Mouse (Mus musculus) midbrain, postnatal 0 days (tissue): ENCODE measurements around the gene Ptpn11. TPM values are rescaled to one million over a fixed set of nuclear protein-coding genes. Genes with fewer than 3 reads are reported as not detected.
A peak's percentile ranks its signal among the peaks of the same experiment; 100 is the strongest.

Experiments used
- ATAC-seq: fragments of 200-750 bp; cut with Nextera tagmentation; 2 replicates; pipeline ENCODE4 v1.8.0; 2017; ENCODE audit warnings: moderate number of reproducible peaks, mild to moderate bottlenecking, moderate TSS enrichment, moderate library complexity; ENCODE audit not compliant: low FRiP score
- DNase-seq: peaks from one replicate; pipeline ENCODE4 v3.0.0-alpha.2; 2015; ENCODE audit warnings: low spot score
- H3K27ac ChIP-seq: fragments of 300-500 bp; sonication (generic); 2 replicates; pipeline ENCODE4 v1.5.1; 2014; ENCODE audit warnings: low read depth, mild to moderate bottlenecking, low read length, mixed read lengths
- H3K27me3 ChIP-seq: fragments of 300-500 bp; sonication (generic); 2 replicates; pipeline ENCODE4 v1.6.1; 2014; ENCODE audit warnings: low read length, control low read depth, mixed read lengths; ENCODE audit not compliant: insufficient read depth
- H3K36me3 ChIP-seq: fragments of 300-500 bp; sonication (generic); 2 replicates; pipeline ENCODE4 v1.6.1; 2014; ENCODE audit warnings: low read length, control low read depth, mixed read lengths; ENCODE audit not compliant: insufficient read depth
- H3K4me1 ChIP-seq: fragments of 300-500 bp; sonication (generic); 2 replicates; pipeline ENCODE4 v1.6.1; 2014; ENCODE audit warnings: mild to moderate bottlenecking, control low read depth, antibody characterized with exemption, low read length, mixed read lengths; ENCODE audit not compliant: insufficient read depth
- H3K4me2 ChIP-seq: fragments of 300-500 bp; sonication (generic); 2 replicates; pipeline ENCODE4 v1.6.1; 2014; ENCODE audit warnings: low read depth, mild to moderate bottlenecking, low read length, mixed read lengths; ENCODE audit not compliant: poor library complexity, severe bottlenecking
- H3K4me3 ChIP-seq: fragments of 300-500 bp; sonication (generic); 2 replicates; pipeline ENCODE4 v1.5.1; 2014; ENCODE audit warnings: low read depth, mild to moderate bottlenecking, low read length, moderate library complexity
- H3K9ac ChIP-seq: fragments of 300-500 bp; sonication (generic); replicated peaks from 2 replicates; pipeline ENCODE4 v1.6.1; 2014; ENCODE audit warnings: mild to moderate bottlenecking, low read length, moderate library complexity, mixed read lengths; ENCODE audit not compliant: poor library complexity, severe bottlenecking
- H3K9me3 ChIP-seq: fragments of 300-500 bp; sonication (generic); 2 replicates; pipeline ENCODE4 v1.6.1; 2016; ENCODE audit warnings: low read length, control low read depth
- CTCF ChIP-seq: IDR thresholded peaks from 2 replicates; pipeline ENCODE4 v1.5.1; 2016; ENCODE audit warnings: antibody characterized with exemption, mild to moderate bottlenecking
- WGBS: fragments of 180-500 bp; shearing (Covaris S2); extraction: QIAGEN DNeasy Blood & Tissue Kit; methylation state at CpG from one replicate; pipeline ENCODE4 v1.1.7; 2014; 5-methylcytosine and 5-hydroxymethylcytosine counted together
- polyA plus RNA-seq: library from polyadenylated mRNA; unstranded; fragments of >200 nt; fragmentation: Nextera tagmentation; extraction: Ambion mirVana; gene quantifications from 2 replicates; pipeline ENCODE4 v1.2.1, GENCODE M21; 2015
- total RNA-seq: library from RNA; depleted of rRNA; stranded (reverse); fragments of >200 nt; gene quantifications from 2 replicates; pipeline ENCODE4 v1.2.3, GENCODE M21; 2014

Gene Ptpn11
- total and polyA plus RNA-seq, 2 experiments from 2014 or later, result 24.8 to 54.4 TPM

- Histone ChIP-seq H3K4me2 (peak overlapping the region; percentile 81), H3K9ac (peak overlapping the region; percentile 96), H3K27me3 (no peaks in the 10 kb centered on the region), H3K4me3 (peak overlapping the region; percentile 95), H3K36me3 (no peaks in the 10 kb centered on the region), H3K27ac (peak overlapping the region; percentile 84; the same call in 1 of the 2 replicates), H3K4me1 (peaks cover 14% of the 10 kb centered on the region; the same call in 1 of the 2 replicates), H3K9me3 (no peaks in the 10 kb centered on the region)
- DNase-seq, result no peak
- WGBS, result 32% methylated on average over 21 of the region's 21 CpGs
- TF ChIP-seq CTCF, result no peak
- ATAC-seq, result no peak
Measured at GRCm38 (mm10) chr5:121190210-121190835, 874 bp downstream of the Ptpn11 start.

- no peak for TF ChIP-seq CTCF
- no peak for ATAC-seq
- 72% methylated on average over 9 of the region's 9 CpGs for WGBS
- H3K9me3 ChIP-seq, result no peaks in the 10 kb centered on the region
- DNase-seq, result no peak
- no peak overlapping the region for H3K27ac ChIP-seq
- no peak overlapping the region for H3K9ac ChIP-seq
- peaks cover 14% of the 10 kb centered on the region; the same call in 1 of the 2 replicates for H3K4me1 ChIP-seq
- no peak overlapping the region for H3K4me3 ChIP-seq
- no peaks in the 10 kb centered on the region for H3K36me3 ChIP-seq
- H3K27me3 ChIP-seq, result no peaks in the 10 kb centered on the region
- H3K4me2 ChIP-seq, result no peak overlapping the region
Measured at GRCm38 (mm10) chr5:121189182-121189581, 2.0 kb downstream of the Ptpn11 start.

GRCm38 (mm10) chr5:121188265-121188664, 2.9 kb downstream of the Ptpn11 start:
- Histone ChIP-seq H3K4me3 (no peak overlapping the region), H3K27me3 (no peaks in the 10 kb centered on the region), H3K36me3 (no peaks in the 10 kb centered on the region), H3K9ac (no peak overlapping the region), H3K4me1 (peaks cover 14% of the 10 kb centered on the region; the same call in 1 of the 2 replicates), H3K4me2 (no peak overlapping the region), H3K27ac (no peak overlapping the region), H3K9me3 (no peaks in the 10 kb centered on the region)
- ATAC-seq (no peak), DNase-seq (no peak)
- WGBS, result 91% methylated on average over 9 of the region's 9 CpGs
- TF ChIP-seq CTCF, result no peak

- Histone ChIP-seq H3K9ac (no peak overlapping the region), H3K36me3 (no peaks in the 10 kb centered on the region), H3K4me1 (peaks cover 14% of the 10 kb centered on the region; the same call in 1 of the 2 replicates), H3K4me2 (no peak overlapping the region), H3K27ac (no peak overlapping the region), H3K27me3 (no peaks in the 10 kb centered on the region), H3K9me3 (no peaks in the 10 kb centered on the region), H3K4me3 (no peak overlapping the region)
- ATAC-seq (no peak), DNase-seq (no peak)
- TF ChIP-seq CTCF, result no peak
- 69% methylated on average over 8 of the region's 8 CpGs for WGBS
Measured at GRCm38 (mm10) chr5:121187580-121188001, 3.6 kb downstream of the Ptpn11 start.

- H3K27ac ChIP-seq, result no peak overlapping the region
- no peak for TF ChIP-seq CTCF
- H3K27me3 ChIP-seq, result no peaks in the 10 kb centered on the region
- no peak for ATAC-seq
- H3K4me3 ChIP-seq, result no peak overlapping the region
- no peaks in the 10 kb centered on the region for H3K9me3 ChIP-seq
- H3K9ac ChIP-seq, result no peak overlapping the region
- H3K4me2 ChIP-seq, result no peak overlapping the region
- no peaks in the 10 kb centered on the region for H3K36me3 ChIP-seq
- WGBS, result 31% methylated on average over 11 of the region's 11 CpGs
- peak; percentile 27 for DNase-seq
- peaks cover 14% of the 10 kb centered on the region; the same call in 1 of the 2 replicates for H3K4me1 ChIP-seq
Measured at GRCm38 (mm10) chr5:121184945-121185551, 6.1 kb downstream of the Ptpn11 start.

GRCm38 (mm10) chr5:121184375-121184774, 6.8 kb downstream of the Ptpn11 start:
- H3K4me1 ChIP-seq, result peaks cover 13% of the 10 kb centered on the region; the same call in 1 of the 2 replicates
- no peak for TF ChIP-seq CTCF
- no peak overlapping the region for H3K27ac ChIP-seq

More at GRCm38 (mm10) chr5:121184375-121184774, 6.8 kb downstream of the Ptpn11 start:
- Histone ChIP-seq H3K4me2 (no peak overlapping the region), H3K36me3 (no peaks in the 10 kb centered on the region), H3K27me3 (no peaks in the 10 kb centered on the region), H3K9me3 (no peaks in the 10 kb centered on the region), H3K4me3 (no peak overlapping the region), H3K9ac (no peak overlapping the region)
- no peak for DNase-seq
- 85% methylated on average over 2 of the region's 2 CpGs for WGBS
- ATAC-seq, result no peak
